Mouse (Mus musculus): ENCODE data around the gene Skida1. TPM values are rescaled to one million over a fixed set of nuclear protein-coding genes. Genes with fewer than 3 reads are reported as not detected.

Skida1 gene
- polyA plus RNA-seq, 1 experiment: 0.92 TPM

DNA sequence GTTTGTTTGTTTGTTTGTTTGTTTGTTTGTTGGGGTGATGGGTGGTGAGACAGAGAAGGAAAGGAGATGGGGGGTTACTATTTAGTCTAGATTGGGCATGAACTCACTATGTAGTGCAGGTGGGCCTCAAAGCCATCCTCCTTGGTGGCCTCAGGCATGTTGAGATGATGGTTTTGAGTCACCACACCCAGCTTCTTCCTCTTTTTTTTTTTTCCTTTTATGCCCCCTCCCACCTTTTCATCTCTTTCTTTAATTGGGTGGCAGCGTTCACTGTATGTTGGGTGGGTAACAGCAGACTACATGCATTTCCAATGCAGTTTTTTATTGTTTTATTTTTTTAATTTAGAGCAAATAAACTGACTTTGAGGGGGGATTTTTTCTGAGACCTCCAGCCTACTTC, 32.2 kb downstream of the Skida1 start:
- TF ChIP-seq GATA1 (IDR thresholded peaks at IDR 0.05; ENCODE audit: low read length): no peak

DNA sequence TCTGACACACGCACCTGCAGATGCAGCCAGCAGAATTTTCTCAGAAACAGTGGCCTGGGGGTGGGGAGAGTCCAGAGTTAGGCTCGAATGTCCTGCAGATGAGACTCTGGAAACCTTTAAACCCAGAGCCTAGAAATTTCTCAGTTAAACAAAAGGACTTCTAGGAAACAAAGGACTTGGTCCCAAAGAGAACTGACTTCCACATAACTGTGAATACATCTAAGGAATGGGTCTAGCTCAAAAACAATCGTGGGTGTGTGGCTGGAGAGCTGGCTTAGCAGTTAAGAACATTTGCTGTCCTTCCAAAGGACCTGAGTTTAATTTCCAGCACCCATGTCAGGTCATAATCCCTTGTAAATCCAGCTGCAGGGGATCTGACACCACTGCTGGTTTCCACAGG, 33.3 kb downstream of the Skida1 start:
- TF ChIP-seq GATA1 (IDR thresholded peaks at IDR 0.05; ENCODE audit: low read length): no peak

DNA sequence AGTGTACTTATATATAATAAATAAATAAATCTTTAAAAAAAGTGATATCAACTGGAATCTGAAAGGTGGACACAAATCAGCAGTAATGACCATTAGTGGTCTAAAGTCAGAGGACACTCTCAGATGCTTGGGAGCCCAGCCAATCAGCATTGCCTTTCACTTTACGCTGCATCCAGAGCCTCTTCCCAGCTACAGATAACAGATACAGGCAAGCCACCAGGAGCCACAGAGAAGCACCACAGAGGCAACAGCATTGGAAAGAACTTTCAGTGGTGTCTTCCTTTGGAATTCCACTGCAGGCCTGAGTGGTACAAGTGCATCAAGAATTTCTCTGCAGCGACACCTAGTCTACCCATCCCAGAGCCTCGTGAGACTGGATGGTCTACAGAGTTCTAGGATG, 36.0 kb downstream of the Skida1 start:
- TF ChIP-seq GATA1 (IDR thresholded peaks at IDR 0.05; ENCODE audit: low read length): no peak

DNA sequence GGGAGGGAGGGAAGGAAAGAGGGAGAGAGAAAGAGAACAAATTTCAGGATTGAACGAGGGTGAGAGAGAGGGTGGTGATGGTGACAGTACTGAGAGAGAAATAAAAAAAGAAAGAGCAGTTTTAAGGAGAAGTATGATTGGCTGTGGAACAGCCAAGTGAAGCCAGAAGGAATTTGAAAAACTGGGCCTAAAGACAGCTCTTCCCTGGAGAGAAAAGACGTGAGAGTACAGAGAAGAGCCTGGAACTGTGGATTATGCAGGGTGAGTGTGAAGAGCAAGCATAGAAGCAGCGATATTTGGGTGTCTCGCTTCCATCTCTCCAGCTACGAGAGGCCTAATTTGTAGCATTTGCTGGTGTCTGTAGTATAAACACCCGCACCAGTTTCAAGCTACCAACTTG, 37.6 kb downstream of the Skida1 start:
- no peak for TF ChIP-seq GATA1 (IDR thresholded peaks at IDR 0.05; ENCODE audit: low read length)

DNA sequence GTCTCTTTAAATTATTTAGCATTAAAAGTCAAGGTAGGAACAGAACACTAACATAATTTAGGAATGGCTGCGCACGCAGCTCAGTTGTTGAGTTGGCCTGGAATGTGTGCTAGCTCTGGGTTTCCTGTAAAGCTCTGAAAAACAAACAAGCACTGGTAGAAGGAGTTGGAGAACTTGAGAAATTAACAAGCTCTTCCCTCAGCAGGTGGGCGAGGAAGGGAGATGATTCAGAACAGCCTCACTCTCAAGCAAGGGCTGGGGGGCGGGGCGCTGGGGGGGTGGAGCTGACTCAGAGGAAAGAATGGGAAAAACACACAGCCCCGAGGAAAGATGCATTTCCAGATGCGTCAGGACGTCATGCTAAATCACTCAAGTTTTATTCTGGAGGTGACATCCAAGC, 43.7 kb downstream of the Skida1 start:
- no peak for TF ChIP-seq GATA1 (IDR thresholded peaks at IDR 0.05; ENCODE audit: low read length)

DNA sequence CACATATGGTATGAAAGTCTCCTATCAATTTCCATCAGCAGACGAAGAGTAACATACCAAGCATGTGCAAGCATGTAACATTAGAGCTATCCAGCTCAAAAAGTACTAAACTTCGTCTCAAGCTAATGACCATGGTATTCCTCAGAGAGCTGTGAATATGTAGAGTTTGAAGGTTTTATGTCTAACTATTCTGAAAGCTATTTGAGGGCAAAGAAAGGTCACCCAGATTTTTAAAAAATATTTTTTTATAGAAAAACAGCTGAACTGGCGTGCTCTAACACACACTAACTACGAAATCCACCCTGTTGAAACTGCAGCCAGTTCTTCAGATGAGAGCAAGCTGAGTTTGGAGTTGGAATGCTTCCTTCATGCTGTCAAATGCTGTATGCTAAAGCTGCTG, 44.6 kb downstream of the Skida1 start:
- TF ChIP-seq GATA1 (IDR thresholded peaks at IDR 0.05; ENCODE audit: low read length): no peak

DNA sequence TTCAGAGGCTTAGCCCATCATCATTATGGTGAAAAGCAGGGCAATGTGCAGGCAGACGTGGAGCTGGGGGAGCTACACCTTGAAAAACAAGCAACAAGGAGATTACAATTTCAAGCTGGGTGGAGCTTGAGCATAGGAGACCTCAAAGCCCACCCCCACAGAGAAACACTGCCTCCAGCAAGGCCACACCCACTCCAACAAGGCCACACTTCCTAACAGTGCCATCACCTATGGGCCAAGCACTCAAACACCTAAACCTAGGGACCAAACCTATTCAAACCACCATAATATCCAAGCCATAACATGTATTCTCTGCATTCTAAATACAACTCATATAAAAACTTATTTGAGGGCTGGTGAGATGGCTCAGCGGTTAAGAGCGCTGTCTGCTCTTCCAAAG, 46.5 kb downstream of the Skida1 start:
- no peak for TF ChIP-seq GATA1 (IDR thresholded peaks at IDR 0.05; ENCODE audit: low read length)

DNA sequence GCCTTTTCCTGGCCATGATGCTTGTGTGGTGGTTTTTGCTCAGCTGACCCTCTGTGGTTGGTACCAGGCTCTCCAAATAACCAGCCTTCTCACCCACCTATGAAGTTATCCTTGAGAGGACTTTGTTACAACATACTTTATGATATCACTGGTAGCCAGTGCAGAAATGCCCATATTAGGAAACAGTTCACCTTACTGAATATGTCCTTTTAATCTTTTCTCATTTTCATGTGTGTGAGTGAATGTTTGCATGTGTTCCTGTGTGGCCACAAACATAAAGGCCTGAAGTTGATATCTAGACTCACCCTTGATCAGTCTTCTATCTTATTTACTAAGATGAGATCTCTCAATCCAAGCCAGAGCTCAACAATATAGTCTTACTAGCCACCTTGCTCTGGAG, 52.0 kb downstream of the Skida1 start, which contains the start of gene H2al2a:
H2al2a (minus strand) TSS at position 101 of the 400 bp plus-strand sequence.
- TF ChIP-seq GATA1 (IDR thresholded peaks at IDR 0.05; ENCODE audit: low read length): no peak

Other genes starting within 250 kb of the Skida1 start
- gene H2al2a, start 52.1 kb downstream of the Skida1 start, polyA plus RNA-seq (2012): not detected in 2 replicates
- 0.71 and 0.76 TPM in 2 replicates for gene A930004D18Rik, start 11.3 kb downstream of the Skida1 start, polyA plus RNA-seq (2012)
- 15.7 and 25.6 TPM in 2 replicates for gene Mllt10, start 6.2 kb upstream of the Skida1 start, polyA plus RNA-seq (2012)

All from G1E-ER4 (cell line).